Mouse (Mus musculus) liver, embryonic 13.5 days (tissue): ENCODE data around the gene Coa5. TPM values are rescaled to one million over a fixed set of nuclear protein-coding genes. Genes with fewer than 3 reads are reported as not detected.

Experiments
- ATAC-seq: fragments of 200-750 bp; cut with Nextera tagmentation; 2 replicates; pipeline ENCODE4 v1.8.0; 2017; ENCODE audit warnings: low read depth, mild to moderate bottlenecking, moderate number of reproducible peaks, moderate library complexity
- DNase-seq: peaks from one replicate; pipeline ENCODE4 v3.0.0; 2022
- H3K27ac ChIP-seq: fragments of 300-500 bp; sonication (generic); 2 replicates; pipeline ENCODE4 v1.5.1; 2015; ENCODE audit warnings: moderate library complexity, mild to moderate bottlenecking, inconsistent platforms
- H3K27me3 ChIP-seq: fragments of 300-500 bp; sonication (generic); 2 replicates; pipeline ENCODE4 v1.6.1; 2015; ENCODE audit warnings: mild to moderate bottlenecking, inconsistent platforms
- H3K36me3 ChIP-seq: fragments of 300-500 bp; sonication (generic); 2 replicates; pipeline ENCODE4 v1.6.1; 2015; ENCODE audit warnings: mild to moderate bottlenecking, inconsistent platforms
- H3K4me1 ChIP-seq: fragments of 300-500 bp; sonication (generic); replicated peaks from 2 replicates; pipeline ENCODE4 v1.6.1; 2015; ENCODE audit warnings: inconsistent platforms
- H3K4me2 ChIP-seq: fragments of 300-500 bp; sonication (generic); 2 replicates; pipeline ENCODE4 v1.6.1; 2015; ENCODE audit warnings: inconsistent platforms, mild to moderate bottlenecking, moderate library complexity
- H3K4me3 ChIP-seq: fragments of 300-500 bp; sonication (generic); replicated peaks from 2 replicates; pipeline ENCODE4 v1.5.1; 2015; ENCODE audit warnings: mild to moderate bottlenecking, inconsistent platforms
- H3K9ac ChIP-seq: fragments of 300-500 bp; sonication (generic); 2 replicates; pipeline ENCODE4 v1.6.1; 2015; ENCODE audit warnings: mild to moderate bottlenecking, inconsistent platforms
- H3K9me3 ChIP-seq: fragments of 300-500 bp; sonication (generic); replicated peaks from 2 replicates; pipeline ENCODE4 v1.6.1; 2016; ENCODE audit warnings: inconsistent platforms
- WGBS: fragments of 180-500 bp; shearing (Covaris S2); methylation state at CpG from one replicate; pipeline ENCODE4 v1.1.7; 2015; ENCODE audit not compliant: insufficient replicate concordance; 5-methylcytosine and 5-hydroxymethylcytosine counted together
- polyA plus RNA-seq: library from polyadenylated mRNA; unstranded; fragments of >200 nt; fragmentation: Nextera tagmentation; extraction: Ambion mirVana; gene quantifications from 2 replicates; pipeline ENCODE4 v1.2.1, GENCODE M21; 2015

Gene Coa5
- 36.8 and 45.2 TPM in 2 replicates for polyA plus RNA-seq

GRCm38 (mm10) chr1:37429366-37430296 is at the start of gene Coa5, which contains the start of gene Unc50:
TSS of gene Coa5 (minus strand) at chr1:37430103.
TSS of gene Unc50 (plus strand) at chr1:37430139.
- Histone ChIP-seq H3K9ac (peak within 1 kb of the TSS; percentile 89), H3K27me3 (no peaks in the 10 kb centered on the region), H3K27ac (peak within 1 kb of the TSS; percentile 85), H3K4me1 (peaks cover 59% of the 10 kb centered on the region), H3K4me3 (peak within 1 kb of the TSS; percentile 80), H3K9me3 (no peaks in the 10 kb centered on the region), H3K4me2 (peak within 1 kb of the TSS; percentile 90), H3K36me3 (peaks cover 46% of the 10 kb centered on the region)
- WGBS, result 1% methylated on average over 57 of the region's 57 CpGs
- peak; percentile 91 for DNase-seq
- ATAC-seq, result peak; percentile 96

GRCm38 (mm10) chr1:37479074-37479473 is 49.2 kb upstream of the Coa5 start:
- DNase-seq (peak; percentile 66), ATAC-seq (peak; percentile 56)
- H3K27ac ChIP-seq, result peak overlapping the region; percentile 94
- peaks cover 65% of the 10 kb centered on the region for H3K4me1 ChIP-seq
- WGBS, result 20% methylated on average over 9 of the region's 9 CpGs
- H3K4me3 ChIP-seq, result peak overlapping the region; percentile 50
- no peaks in the 10 kb centered on the region for H3K9me3 ChIP-seq
- H3K27me3 ChIP-seq, result no peaks in the 10 kb centered on the region
- peak overlapping the region; percentile 71 for H3K4me2 ChIP-seq
- H3K9ac ChIP-seq, result peak overlapping the region; percentile 67
- no peaks in the 10 kb centered on the region for H3K36me3 ChIP-seq

GRCm38 (mm10) chr1:37478416-37478815 is 48.5 kb upstream of the Coa5 start:
- no peaks in the 10 kb centered on the region for H3K36me3 ChIP-seq
- peak overlapping the region; percentile 71 for H3K4me2 ChIP-seq
- WGBS, result 9% methylated on average over 7 of the region's 7 CpGs
- peak overlapping the region; percentile 94 for H3K27ac ChIP-seq
- H3K9ac ChIP-seq, result peak overlapping the region; percentile 67
- DNase-seq, result peak; percentile 69
- H3K27me3 ChIP-seq, result no peaks in the 10 kb centered on the region
- no peaks in the 10 kb centered on the region for H3K9me3 ChIP-seq
- peaks cover 71% of the 10 kb centered on the region for H3K4me1 ChIP-seq
- peak overlapping the region; percentile 50 for H3K4me3 ChIP-seq
- ATAC-seq, result peak; percentile 85

GRCm38 (mm10) chr1:37477928-37478327 is 48.0 kb upstream of the Coa5 start:
- Histone ChIP-seq H3K9ac (peak overlapping the region; percentile 67), H3K36me3 (no peaks in the 10 kb centered on the region), H3K9me3 (no peaks in the 10 kb centered on the region), H3K4me1 (peaks cover 76% of the 10 kb centered on the region), H3K27me3 (no peaks in the 10 kb centered on the region), H3K27ac (peak overlapping the region; percentile 94), H3K4me3 (peak overlapping the region; percentile 50), H3K4me2 (peak overlapping the region; percentile 71)
- no peak for DNase-seq
- ATAC-seq, result peak; percentile 51
- WGBS, result 10% methylated on average over 5 of the region's 5 CpGs

GRCm38 (mm10) chr1:37477250-37477649 is 47.3 kb upstream of the Coa5 start:
- peak overlapping the region; percentile 94 for H3K27ac ChIP-seq
- 77% methylated on average over 5 of the region's 5 CpGs for WGBS

GRCm38 (mm10) chr1:37475312-37475711 is 45.4 kb upstream of the Coa5 start:
- WGBS, result 78% methylated on average over 3 of the region's 3 CpGs
- Histone ChIP-seq H3K4me1 (peaks cover 77% of the 10 kb centered on the region), H3K9me3 (no peaks in the 10 kb centered on the region), H3K27me3 (no peaks in the 10 kb centered on the region), H3K4me3 (no peak overlapping the region), H3K27ac (no peak overlapping the region), H3K4me2 (no peak overlapping the region), H3K9ac (no peak overlapping the region), H3K36me3 (no peaks in the 10 kb centered on the region)
- DNase-seq (no peak), ATAC-seq (no peak)

More at GRCm38 (mm10) chr1:37477250-37477649, 47.3 kb upstream of the Coa5 start:
- H3K9ac ChIP-seq, result peak overlapping the region; percentile 67; the same call in 1 of the 2 replicates
- no peaks in the 10 kb centered on the region for H3K27me3 ChIP-seq
- H3K9me3 ChIP-seq, result no peaks in the 10 kb centered on the region
- DNase-seq, result no peak
- no peak overlapping the region for H3K4me3 ChIP-seq
- H3K4me1 ChIP-seq, result peaks cover 82% of the 10 kb centered on the region
- no peaks in the 10 kb centered on the region for H3K36me3 ChIP-seq
- peak overlapping the region; percentile 71 for H3K4me2 ChIP-seq
- no peak for ATAC-seq

GRCm38 (mm10) chr1:37474634-37475190 is 44.8 kb upstream of the Coa5 start:
- Histone ChIP-seq H3K27ac (peak overlapping the region; percentile 24; the same call in 1 of the 2 replicates), H3K4me3 (no peak overlapping the region), H3K4me2 (no peak overlapping the region), H3K9me3 (no peaks in the 10 kb centered on the region), H3K4me1 (peaks cover 71% of the 10 kb centered on the region), H3K27me3 (no peaks in the 10 kb centered on the region), H3K9ac (no peak overlapping the region), H3K36me3 (no peaks in the 10 kb centered on the region)
- no peak for DNase-seq
- 67% methylated on average over 6 of the region's 6 CpGs for WGBS
- ATAC-seq, result no peak

- H3K36me3 ChIP-seq, result no peaks in the 10 kb centered on the region
- no peaks in the 10 kb centered on the region for H3K9me3 ChIP-seq
- peaks cover 64% of the 10 kb centered on the region for H3K4me1 ChIP-seq
- no peaks in the 10 kb centered on the region for H3K27me3 ChIP-seq
- DNase-seq (no peak), ATAC-seq (no peak)
- H3K9ac ChIP-seq, result 0 out of 2 replicates have a peak overlapping the region, but pooled peaks have one; percentile 15
- no peak overlapping the region for H3K4me2 ChIP-seq
- no peak overlapping the region for H3K4me3 ChIP-seq
- 52% methylated on average over 8 of the region's 8 CpGs for WGBS
- H3K27ac ChIP-seq, result peak overlapping the region; percentile 24
Observed at GRCm38 (mm10) chr1:37474046-37474445, 44.1 kb upstream of the Coa5 start.

- H3K27me3 ChIP-seq, result no peaks in the 10 kb centered on the region
- DNase-seq (no peak), ATAC-seq (no peak)
- 56% methylated on average over 10 of the region's 10 CpGs for WGBS
- H3K4me2 ChIP-seq, result no peak overlapping the region
- H3K9ac ChIP-seq, result no peak overlapping the region
- no peak overlapping the region for H3K4me3 ChIP-seq
- H3K36me3 ChIP-seq, result no peaks in the 10 kb centered on the region
- peaks cover 56% of the 10 kb centered on the region for H3K4me1 ChIP-seq
- H3K27ac ChIP-seq, result no peak overlapping the region
- no peaks in the 10 kb centered on the region for H3K9me3 ChIP-seq
Observed at GRCm38 (mm10) chr1:37473251-37473650, 43.3 kb upstream of the Coa5 start.

- 0 out of 2 replicates have a peak overlapping the region, but pooled peaks have one; percentile 13 for H3K27ac ChIP-seq
- H3K4me2 ChIP-seq, result no peak overlapping the region
- 56% methylated on average over 6 of the region's 6 CpGs for WGBS
- no peak overlapping the region for H3K9ac ChIP-seq
- no peaks in the 10 kb centered on the region for H3K9me3 ChIP-seq
- DNase-seq (no peak), ATAC-seq (no peak)
- no peaks in the 10 kb centered on the region for H3K27me3 ChIP-seq
- H3K4me1 ChIP-seq, result peaks cover 38% of the 10 kb centered on the region
- H3K36me3 ChIP-seq, result no peaks in the 10 kb centered on the region
- no peak overlapping the region for H3K4me3 ChIP-seq
Observed at GRCm38 (mm10) chr1:37471179-37472148, 41.6 kb upstream of the Coa5 start.
